Mouse (Mus musculus) embryonic fibroblast, embryonic 13.5 days (primary cell): Measurements from ENCODE around the gene Sowahc.

Source experiments
- CTCF ChIP-seq: IDR thresholded peaks from 2 replicates; pipeline ENCODE4 v1.5.1; 2011; ENCODE audit warnings: mild to moderate bottlenecking, control low read depth, low read length, moderate library complexity, borderline replicate concordance; ENCODE audit not compliant: insufficient read depth
- POLR2A ChIP-seq: IDR thresholded peaks from 2 replicates; pipeline ENCODE4 v1.6.1; 2011; ENCODE audit warnings: low read depth, mild to moderate bottlenecking, control low read depth, low read length, moderate library complexity

DNA sequence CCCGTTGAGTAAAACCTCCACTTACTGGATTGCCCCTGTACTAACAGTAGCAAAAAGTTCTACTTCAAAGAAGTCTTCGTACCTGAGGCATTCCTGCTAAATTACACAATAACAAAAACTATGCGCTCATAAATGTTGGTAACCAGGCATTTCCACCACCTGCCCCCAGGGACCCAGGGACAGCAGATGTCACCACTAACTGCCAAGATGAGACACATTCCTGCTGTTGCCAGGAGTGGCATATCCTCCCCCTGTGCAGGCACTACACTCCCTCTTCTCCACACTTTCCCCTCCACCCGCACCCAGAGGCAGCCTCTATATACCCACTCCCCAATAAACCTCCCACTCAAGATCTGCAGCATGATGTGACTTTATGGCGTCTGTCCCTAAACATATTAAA is 26.9 kb upstream of the Sowahc start:
- TF ChIP-seq POLR2A (no peak), CTCF (no peak)
